Mouse (Mus musculus) MEL (cell line): Measurements from ENCODE around the gene Asb2. TPM values are rescaled to one million over a fixed set of nuclear protein-coding genes. Genes with fewer than 3 reads are reported as not detected.

Experiments used
- DNase-seq: peaks from one replicate; pipeline ENCODE4 v3.0.0; 2011; ENCODE audit warnings: low read depth, low spot score
- H3K27ac ChIP-seq: 2 replicates; pipeline ENCODE4 v1.5.1; 2012; ENCODE audit warnings: low read depth, mild to moderate bottlenecking, control low read depth, low read length, moderate library complexity; ENCODE audit not compliant: control insufficient read depth
- H3K27me3 ChIP-seq, 2 experiments: fragments of 150-350 bp in 1 of 2; sonication (generic) in 1 of 2; 2 replicates each; pipeline ENCODE4 v1.6.1; 2012; ENCODE audit warnings: low read length in 2 of 2, mild to moderate bottlenecking in 2 of 2, improper control_type of control experiment in 1 of 2, moderate library complexity in 1 of 2; ENCODE audit not compliant: insufficient read depth in 2 of 2, control insufficient read depth in 1 of 2
- H3K36me3 ChIP-seq, 2 experiments: 2 replicates each; pipeline ENCODE4 v1.6.1; 2012 to 2014; ENCODE audit warnings: low read length in 2 of 2, improper control_type of control experiment in 1 of 2, inconsistent platforms in 1 of 2, mild to moderate bottlenecking in 1 of 2; ENCODE audit not compliant: insufficient read depth in 2 of 2, control insufficient read depth in 1 of 2
- H3K4me1 ChIP-seq, 2 experiments: fragments of 150-350 bp in 1 of 2; sonication (generic) in 1 of 2; 2 replicates each; pipeline ENCODE4 v1.6.1; 2012; ENCODE audit warnings: low read length in 2 of 2, improper control_type of control experiment in 1 of 2, mild to moderate bottlenecking in 1 of 2; ENCODE audit not compliant: insufficient read depth in 2 of 2, control insufficient read depth in 1 of 2
- H3K4me3 ChIP-seq, 2 experiments: fragments of 150-350 bp in 1 of 2; sonication (generic) in 1 of 2; 2 replicates each; pipeline ENCODE4 v1.5.1; 2012; ENCODE audit warnings: low read depth in 2 of 2, low read length in 2 of 2, mild to moderate bottlenecking in 2 of 2, moderate library complexity in 2 of 2, control low read depth in 1 of 2, improper control_type of control experiment in 1 of 2; ENCODE audit not compliant: control insufficient read depth in 1 of 2, insufficient read depth in 1 of 2
- H3K79me2 ChIP-seq: 2 replicates; pipeline ENCODE4 v1.6.1; 2012; ENCODE audit warnings: mild to moderate bottlenecking, low read length, moderate library complexity; ENCODE audit not compliant: control insufficient read depth, poor library complexity, insufficient read depth
- H3K9ac ChIP-seq: 2 replicates; pipeline ENCODE4 v1.6.1; 2012; ENCODE audit warnings: low read depth, mild to moderate bottlenecking, control low read depth, low read length, moderate library complexity; ENCODE audit not compliant: control insufficient read depth, poor library complexity, severe bottlenecking
- H3K9me3 ChIP-seq: fragments of 150-350 bp; sonication (generic); replicated peaks from 2 replicates; pipeline ENCODE4 v1.6.1; 2012; ENCODE audit warnings: mild to moderate bottlenecking, low read length, improper control_type of control experiment, moderate library complexity; ENCODE audit not compliant: insufficient read depth
- CHD1 ChIP-seq: IDR thresholded peaks from 2 replicates; pipeline ENCODE4 v1.6.1; 2012; ENCODE audit warnings: low read depth, mild to moderate bottlenecking, inconsistent platforms, low read length, improper control_type of control experiment
- CHD2 ChIP-seq: IDR thresholded peaks from 2 replicates; pipeline ENCODE4 v1.6.1; 2011; ENCODE audit warnings: low read length, improper control_type of control experiment
- CTCF ChIP-seq, 3 experiments: IDR thresholded peaks in 2 of 3; conservative IDR thresholded peaks in 1 of 3; 2 replicates each; pipeline ENCODE4 v1.5.1; 2011 to 2012; ENCODE audit warnings: low read length in 3 of 3, low read depth in 2 of 3, mild to moderate bottlenecking in 2 of 3, improper control_type of control experiment in 1 of 3, inconsistent platforms in 1 of 3, mixed read lengths in 1 of 3, moderate library complexity in 1 of 3; ENCODE audit not compliant: control insufficient read depth in 1 of 3, insufficient read depth in 1 of 3, poor library complexity in 1 of 3, severe bottlenecking in 1 of 3
- ELF1 ChIP-seq: IDR thresholded peaks from 2 replicates; pipeline ENCODE4 v1.6.1; 2014; ENCODE audit warnings: low read depth, mild to moderate bottlenecking, inconsistent platforms, low read length, improper control_type of control experiment, moderate library complexity
- ETS1 ChIP-seq: IDR thresholded peaks from 2 replicates; pipeline ENCODE4 v1.6.1; 2012; ENCODE audit warnings: low read depth, mild to moderate bottlenecking, inconsistent platforms, low read length, improper control_type of control experiment, moderate library complexity
- GABPA ChIP-seq: IDR thresholded peaks from 2 replicates; pipeline ENCODE4 v1.6.1; 2012; ENCODE audit warnings: low read depth, mild to moderate bottlenecking, inconsistent platforms, low read length, improper control_type of control experiment, moderate library complexity
- JUND ChIP-seq: IDR thresholded peaks from 2 replicates; pipeline ENCODE4 v1.6.1; 2011; ENCODE audit warnings: low read depth, mild to moderate bottlenecking, improper control_type of control experiment, low read length
- KAT2A ChIP-seq: conservative IDR thresholded peaks from 2 replicates; pipeline ENCODE4 v1.6.1; 2012; ENCODE audit warnings: low read depth, low read length, improper control_type of control experiment, inconsistent platforms
- MAFK ChIP-seq: IDR thresholded peaks from 2 replicates; pipeline ENCODE4 v1.6.1; 2011; ENCODE audit warnings: low read depth, mild to moderate bottlenecking, low read length, improper control_type of control experiment, borderline replicate concordance
- MAX ChIP-seq: IDR thresholded peaks from 2 replicates; pipeline ENCODE4 v1.6.1; 2011; ENCODE audit warnings: low read length, improper control_type of control experiment
- MEF2A ChIP-seq: IDR thresholded peaks from 2 replicates; pipeline ENCODE4 v1.6.1; 2014; ENCODE audit warnings: low read depth, mild to moderate bottlenecking, inconsistent platforms, low read length, improper control_type of control experiment; ENCODE audit not compliant: poor library complexity, insufficient replicate concordance, severe bottlenecking; ENCODE audit errors: extremely low read depth
- MXI1 ChIP-seq: IDR thresholded peaks from 2 replicates; pipeline ENCODE4 v1.6.1; 2011; ENCODE audit warnings: mild to moderate bottlenecking, low read depth, low read length, improper control_type of control experiment
- MYB ChIP-seq: IDR thresholded peaks from 2 replicates; pipeline ENCODE4 v1.6.1; 2011; ENCODE audit warnings: mild to moderate bottlenecking, low read depth, low read length, improper control_type of control experiment
- NRF1 ChIP-seq: IDR thresholded peaks from 2 replicates; pipeline ENCODE4 v1.6.1; 2014; ENCODE audit warnings: low read depth, mild to moderate bottlenecking, inconsistent platforms, low read length, improper control_type of control experiment, moderate library complexity; ENCODE audit not compliant: poor library complexity, insufficient read depth, severe bottlenecking
- POLR2A ChIP-seq, 2 experiments: IDR thresholded peaks; 2 replicates each; pipeline ENCODE4 v1.6.1; 2011 to 2012; ENCODE audit warnings: low read length in 2 of 2, mild to moderate bottlenecking in 2 of 2, control low read depth in 1 of 2, improper control_type of control experiment in 1 of 2, low read depth in 1 of 2, moderate library complexity in 1 of 2; ENCODE audit not compliant: control insufficient read depth in 1 of 2, insufficient read depth in 1 of 2, poor library complexity in 1 of 2
- RAD21 ChIP-seq: IDR thresholded peaks from 2 replicates; pipeline ENCODE4 v1.6.1; 2011; ENCODE audit warnings: mild to moderate bottlenecking, low read depth, low read length, improper control_type of control experiment
- SMC3 ChIP-seq: IDR thresholded peaks from 2 replicates; pipeline ENCODE4 v1.6.1; 2011; ENCODE audit warnings: low read depth, low read length, improper control_type of control experiment
- TCF12 ChIP-seq: IDR thresholded peaks from 2 replicates; pipeline ENCODE4 v1.6.1; 2014; ENCODE audit warnings: low read depth, mild to moderate bottlenecking, inconsistent platforms, low read length, improper control_type of control experiment, moderate library complexity
- UBTF ChIP-seq: IDR thresholded peaks from 2 replicates; pipeline ENCODE4 v1.6.1; 2012; ENCODE audit warnings: low read depth, mild to moderate bottlenecking, inconsistent platforms, low read length, improper control_type of control experiment, moderate library complexity, borderline replicate concordance; ENCODE audit not compliant: insufficient read depth
- USF1 ChIP-seq: IDR thresholded peaks from 2 replicates; pipeline ENCODE4 v1.6.1; 2014; ENCODE audit warnings: low read depth, mild to moderate bottlenecking, inconsistent platforms, low read length, improper control_type of control experiment, moderate library complexity
- ZC3H11A ChIP-seq: IDR thresholded peaks from 2 replicates; pipeline ENCODE4 v1.6.1; 2012; ENCODE audit warnings: low read depth, mild to moderate bottlenecking, inconsistent platforms, low read length, improper control_type of control experiment
- ZMIZ1 ChIP-seq: IDR thresholded peaks from 2 replicates; pipeline ENCODE4 v1.6.1; 2012; ENCODE audit warnings: low read depth, mild to moderate bottlenecking, inconsistent platforms, low read length, improper control_type of control experiment, moderate library complexity
- polyA plus RNA-seq, 2 experiments: library from polyadenylated mRNA; stranded (reverse) in 1 of 2; unstranded in 1 of 2; fragments of >175 nt in 1 of 2; fragments of >200 nt in 1 of 2; gene quantifications; 2 replicates each; pipeline versions ENCODE4 v1.2.1 to v1.2.4; 2012; ENCODE audit warnings: low replicate concordance in 2 of 2, low read depth in 1 of 2; ENCODE audit not compliant: insufficient read length in 2 of 2, insufficient read depth in 1 of 2, missing spikeins in 1 of 2
- total RNA-seq: library from RNA; depleted of rRNA; stranded (reverse); fragments of 300-350 nt; gene quantifications from 2 replicates; pipeline ENCODE4 v1.2.3, GENCODE M21; 2012

Gene Asb2
- total and polyA plus RNA-seq, 3 experiments, result 0.18 TPM; not detected in 2

DNA sequence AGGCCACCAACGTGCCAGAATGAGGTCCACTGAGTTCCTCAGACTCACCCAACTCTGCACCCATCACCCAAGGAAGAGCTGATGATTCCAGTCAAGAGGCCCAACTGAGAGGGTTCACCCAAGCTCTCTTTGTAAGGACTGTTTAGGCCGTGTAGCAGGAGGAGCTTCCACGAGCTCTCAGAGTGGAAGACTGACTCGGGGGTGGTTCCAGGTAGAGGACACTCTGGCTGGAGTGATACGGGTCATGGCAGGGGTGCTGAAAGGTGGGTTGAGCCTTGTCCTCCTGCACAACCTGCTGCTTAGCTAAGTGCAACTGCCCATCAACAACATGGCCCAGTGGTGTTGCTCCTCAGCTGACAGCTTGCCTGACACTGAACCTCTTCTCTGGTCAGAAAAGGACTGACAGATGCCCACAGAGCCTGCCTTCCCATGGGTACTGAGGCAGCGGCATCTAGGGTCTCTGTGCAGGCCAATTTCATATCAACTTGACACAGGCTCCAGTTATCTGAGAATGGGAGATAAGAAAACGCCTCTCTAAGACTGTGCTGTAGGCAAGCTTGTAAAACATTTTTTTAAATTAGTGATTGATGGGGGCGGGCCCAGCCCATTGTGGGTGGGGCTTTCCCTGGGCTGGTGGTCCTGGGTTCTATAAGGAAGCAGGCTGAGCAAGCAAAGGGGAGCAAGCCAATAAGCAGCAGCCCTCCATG, 17.9 kb upstream of the Asb2 start (continued):
- no peak for TF ChIP-seq USF1
- TF ChIP-seq CHD1, result no peak
- TF ChIP-seq UBTF, result no peak
- no peak for TF ChIP-seq POLR2A (IDR thresholded peaks at IDR 0.05; ENCODE audit: control insufficient read depth in 1 of 2, insufficient read depth in 1 of 2, low read depth in 1 of 2, low read length in 2 of 2, poor library complexity in 1 of 2)
- peak; percentile 95 for TF ChIP-seq TCF12
- no peak for TF ChIP-seq KAT2A
- no peak for TF ChIP-seq MAX
- TF ChIP-seq JUND, result no peak
- TF ChIP-seq ZMIZ1, result no peak
- TF ChIP-seq MYB, result no peak
- TF ChIP-seq NRF1, result no peak
- TF ChIP-seq ETS1, result peak; percentile 73; the same call in 1 of the 2 replicates
- TF ChIP-seq GABPA, result no peak
- TF ChIP-seq ELF1, result no peak
- TF ChIP-seq CHD2, result no peak

DNA sequence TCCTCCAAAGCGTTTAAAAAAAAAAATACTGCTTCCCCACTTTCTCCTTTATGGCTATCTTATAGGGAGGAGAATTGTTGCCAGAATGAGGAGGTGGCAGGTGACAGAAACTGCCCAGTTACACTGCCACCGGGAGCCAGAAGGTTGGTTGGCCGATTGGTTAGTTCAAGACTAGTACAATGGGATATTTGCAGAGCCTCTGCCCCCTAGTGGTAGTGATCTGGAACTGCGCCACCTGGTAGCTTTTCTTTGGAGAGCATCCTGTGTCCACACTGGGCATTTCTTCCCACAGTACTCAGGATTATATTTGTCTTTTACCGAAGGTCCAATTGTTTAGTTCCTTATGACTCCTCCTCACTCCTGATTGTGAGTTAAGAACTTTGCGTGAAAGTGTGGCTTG, 15.9 kb upstream of the Asb2 start:
- Histone ChIP-seq H3K27me3 (no peaks in the 10 kb centered on the region), H3K4me3 (no peak overlapping the region), H3K79me2 (no peaks in the 10 kb centered on the region; the same call in 1 of the 2 replicates), H3K27ac (no peak overlapping the region)
- TF ChIP-seq MAX (no peak), MAFK (no peak), MXI1 (no peak), GABPA (0 out of 2 replicates have a peak, but pooled peaks have one; percentile 9), SMC3 (peak; percentile 52), MEF2A (no peak), RAD21 (peak; percentile 35), ETS1 (0 out of 2 replicates have a peak, but pooled peaks have one; percentile 11), CTCF (IDR thresholded peaks at IDR 0.05 in 2 of 3, conservative IDR thresholded peaks at IDR 0.05 in 1 of 3; ENCODE audit: control insufficient read depth in 1 of 3, insufficient read depth in 1 of 3, low read depth in 2 of 3, low read length in 3 of 3, poor library complexity in 1 of 3, severe bottlenecking in 1 of 3) (peak; percentile 77 to 99 (median 85)), JUND (no peak), ZC3H11A (no peak), NRF1 (no peak), KAT2A (no peak)
- TF ChIP-seq, all 39 proteins: peak for 5
- no peak overlapping the region for H3K9ac ChIP-seq
- H3K9me3 ChIP-seq, result no peaks in the 10 kb centered on the region
- DNase-seq, result peak; percentile 72
- H3K4me1 ChIP-seq, result peaks cover 5 to 36% of the 10 kb centered on the region in 2 experiments; a peak in 3 of 4 replicates
- H3K36me3 ChIP-seq, result peaks cover 0 to 14% of the 10 kb centered on the region in 2 experiments; a peak in 2 of 4 replicates
